In genomic region chr8:11555720-11556591, GRCm38 (mm10) we compare ENCODE assay signal across 8 mouse cellular contexts. TPM values are rescaled to one million over a fixed set of nuclear protein-coding genes. Genes with fewer than 3 reads are reported as not detected.
DNase-seq lines count a peak whose midpoint lies in the region; ATAC-seq lines count a peak whose summit lies in the region.

No protein-coding gene starts in this region.

- peak; percentile 55 for ATAC-seq in megakaryocyte progenitor cell, adult 5-6 weeks (replicated peaks; ENCODE audit: poor library complexity)

- DNase-seq in adipocyte (ENCODE audit: low spot score) = peak; percentile 99
- DNase-seq in embryo, embryonic 10 days (ENCODE audit: low spot score) = peak; percentile 100
- DNase-seq in gastrocnemius, postnatal 10 days = peak; percentile 98
- peak; percentile 99 for DNase-seq in induced T-regulatory cell, adult 2 months (ENCODE audit: low read depth)
- DNase-seq in left cerebral cortex, adult 9 months (ENCODE audit: low spot score in 2 of 2) = peak; percentile 100
- DNase-seq in right cerebral cortex, postnatal 14 days = peak; percentile 99
- DNase-seq in urinary bladder, postnatal 36 days (ENCODE audit: low spot score in 2 of 2) = peak; percentile 97 to 99

RNA-seq across cellular contexts. Expression of gene Ing1, which starts 0.6 kb away (rescaled TPM):
- total RNA-seq in gastrocnemius, postnatal 10 days (2021) = 10 to 100 TPM; 26.5 to 29.0 TPM
- total RNA-seq in megakaryocyte progenitor cell, adult 5-6 weeks (2015) = 30.3 and 31.5 TPM in 2 replicates
- 41.7 and 52.5 TPM in 2 replicates for total RNA-seq in megakaryocyte progenitor cell, adult 5-6 weeks (2017)

RNA-seq across cellular contexts. Expression of gene Cars2, which starts 5.4 kb away (rescaled TPM):
- 10 to 100 TPM; 14.4 to 18.1 TPM for total RNA-seq in gastrocnemius, postnatal 10 days (2021)
- total RNA-seq in megakaryocyte progenitor cell, adult 5-6 weeks (2015) = 27.6 and 32.8 TPM in 2 replicates
- total RNA-seq in megakaryocyte progenitor cell, adult 5-6 weeks (2017) = 39.6 and 41.2 TPM in 2 replicates

RNA-seq across cellular contexts. Expression of gene Naxd, which starts 58.6 kb away (rescaled TPM):
- total RNA-seq in gastrocnemius, postnatal 10 days (2021) = 10 to 100 TPM; 25.8 to 30.6 TPM
- 59.8 and 65.7 TPM in 2 replicates for total RNA-seq in megakaryocyte progenitor cell, adult 5-6 weeks (2015)
- 70.6 and 72.5 TPM in 2 replicates for total RNA-seq in megakaryocyte progenitor cell, adult 5-6 weeks (2017)

Comparison
In these comparisons a context has a peak if more than half of its experiments do, and no peak if none do; other contexts are left out.
1. Peak in every context shown above with its lines: DNase-seq and ATAC-seq.